In genomic region chr12:65194003-65194530, GRCm38 (mm10) we compare ENCODE assay signal across 27 mouse cellular contexts. TPM values are rescaled to one million over a fixed set of nuclear protein-coding genes. Genes with fewer than 3 reads are reported as not detected.
DNase-seq lines count a peak whose midpoint lies in the region; ATAC-seq and TF ChIP-seq lines count a peak whose summit lies in the region.
"Had no signal": no experiment of that assay in that cellular context is flagged by ENCODE, and none has a peak within 500 bp of the region (broad histone marks: within the 10 kb centered on the region; RNA-seq: fewer than 3 reads in every experiment).

No protein-coding gene starts in this region.

- no peaks in the 10 kb centered on the region for H3K27me3 ChIP-seq in midbrain, embryonic 14.5 days (ENCODE audit: control insufficient read depth, insufficient read depth, low read length)
- no peaks in the 10 kb centered on the region for H3K27me3 ChIP-seq in midbrain, embryonic 16.5 days (ENCODE audit: control insufficient read depth, insufficient read depth, low read depth, low read length)
- H3K27me3 ChIP-seq in Patski: no peaks in the 10 kb centered on the region
- H3K27me3 ChIP-seq in myocyte (ENCODE audit: control insufficient read depth, insufficient read depth, insufficient read length): no peaks in the 10 kb centered on the region
- H3K27me3 ChIP-seq in forebrain, postnatal 0 days (ENCODE audit: insufficient read depth, low read length): no peaks in the 10 kb centered on the region
- H3K27me3 ChIP-seq: hindbrain, embryonic 12.5 days; intestine, embryonic 15.5 days; liver, embryonic 13.5 days; midbrain, embryonic 15.5 days had no signal

- H3K79me2 ChIP-seq in myocyte (ENCODE audit: control insufficient read depth, insufficient read depth): no peaks in the 10 kb centered on the region

- no peaks in the 10 kb centered on the region for H3K9me3 ChIP-seq in midbrain, embryonic 14.5 days (ENCODE audit: control insufficient read depth, low read length)
- H3K9me3 ChIP-seq in midbrain, embryonic 16.5 days (replicated peaks; ENCODE audit: control insufficient read depth, low read length, poor library complexity, severe bottlenecking): no peaks in the 10 kb centered on the region
- no peaks in the 10 kb centered on the region for H3K9me3 ChIP-seq in forebrain, postnatal 0 days (ENCODE audit: low read length)
- H3K9me3 ChIP-seq: embryonic facial prominence, embryonic 10.5 days; heart, embryonic 10.5 days; hindbrain, embryonic 12.5 days; intestine, embryonic 15.5 days; liver, embryonic 13.5 days; midbrain, embryonic 15.5 days had no signal

- no peak overlapping the region for H3K27ac ChIP-seq in midbrain, embryonic 14.5 days (replicated peaks; ENCODE audit: low read depth, low read length)
- H3K27ac ChIP-seq in midbrain, embryonic 16.5 days (ENCODE audit: low read length): no peak overlapping the region
- no peak overlapping the region for H3K27ac ChIP-seq in forebrain, postnatal 0 days (ENCODE audit: low read depth, low read length)
- H3K27ac ChIP-seq: embryonic facial prominence, embryonic 10.5 days; heart, embryonic 10.5 days; hindbrain, embryonic 12.5 days; intestine, embryonic 15.5 days; layer of hippocampus, adult 2 months; liver, embryonic 13.5 days; midbrain, embryonic 15.5 days had no signal

- peak; percentile 47 to 69 for DNase-seq in frontal cortex, adult 2 months (ENCODE audit: extremely low spot score in 1 of 2, low spot score in 1 of 2)
- DNase-seq in frontal cortex, postnatal 25 days (ENCODE audit: low spot score in 2 of 2): no peak
- DNase-seq in midbrain, embryonic 14.5 days: peak; percentile 13
- peak; percentile 35 for DNase-seq in Patski (ENCODE audit: low read depth, low spot score)
- no peak for DNase-seq in forebrain, postnatal 0 days
- DNase-seq in gastrocnemius, adult 18-20 months (ENCODE audit: low spot score): no peak
- DNase-seq: B cell, adult 2 months; cerebellum, adult 18-20 months; gastrocnemius, postnatal 36 days; heart, postnatal 10 days; liver, embryonic 13.5 days; thymus, adult 2 months had no signal

- H3K4me3 ChIP-seq in midbrain, embryonic 14.5 days (replicated peaks; ENCODE audit: low read depth, low read length): no peak overlapping the region
- H3K4me3 ChIP-seq in midbrain, embryonic 16.5 days (ENCODE audit: low read depth, low read length): no peak overlapping the region
- H3K4me3 ChIP-seq in myocyte: no peak overlapping the region
- H3K4me3 ChIP-seq in forebrain, postnatal 0 days (ENCODE audit: low read depth, low read length): no peak overlapping the region
- H3K4me3 ChIP-seq: embryonic facial prominence, embryonic 10.5 days; erythroblast, embryonic 14.5 days; heart, embryonic 10.5 days; hindbrain, embryonic 12.5 days; intestine, embryonic 15.5 days; layer of hippocampus, adult 2 months; liver, embryonic 13.5 days; midbrain, embryonic 15.5 days had no signal

- WGBS in midbrain, embryonic 14.5 days: 65% methylated on average over 5 of the region's 5 CpGs
- 58% methylated on average over 5 of the region's 5 CpGs for WGBS in midbrain, embryonic 16.5 days
- WGBS in forebrain, postnatal 0 days: 55% methylated on average over 5 of the region's 5 CpGs

- TF ChIP-seq CTCF in Patski (IDR thresholded peaks at IDR 0.05): no peak
- TF ChIP-seq CTCF in forebrain, postnatal 0 days (IDR thresholded peaks at IDR 0.05; ENCODE audit: low read depth): no peak

- no peaks in the 10 kb centered on the region for H3K4me1 ChIP-seq in midbrain, embryonic 14.5 days (ENCODE audit: control insufficient read depth, insufficient read depth, low read length)
- no peaks in the 10 kb centered on the region for H3K4me1 ChIP-seq in midbrain, embryonic 16.5 days (ENCODE audit: control insufficient read depth, insufficient read depth, low read length)
- H3K4me1 ChIP-seq in forebrain, postnatal 0 days (ENCODE audit: insufficient read depth): no peaks in the 10 kb centered on the region
- H3K4me1 ChIP-seq: embryonic facial prominence, embryonic 10.5 days; heart, embryonic 10.5 days; hindbrain, embryonic 12.5 days; intestine, embryonic 15.5 days; liver, embryonic 13.5 days; midbrain, embryonic 15.5 days had no signal

- in situ Hi-C loops in Patski (cut with MboI; ENCODE audit: low pct_unique_long_range_greater_than_20kb): no loop called here

- H3K9ac ChIP-seq in midbrain, embryonic 14.5 days (replicated peaks; ENCODE audit: low read length): no peak overlapping the region
- H3K9ac ChIP-seq in midbrain, embryonic 16.5 days (ENCODE audit: low read depth, low read length): no peak overlapping the region
- no peak overlapping the region for H3K9ac ChIP-seq in forebrain, postnatal 0 days
- H3K9ac ChIP-seq: hindbrain, embryonic 12.5 days; intestine, embryonic 15.5 days; liver, embryonic 13.5 days; midbrain, embryonic 15.5 days had no signal

- ATAC-seq in midbrain, embryonic 14.5 days (ENCODE audit: low FRiP score, low TSS enrichment): no peak
- no peak for ATAC-seq in midbrain, embryonic 16.5 days
- ATAC-seq in Patski: peak; percentile 90
- no peak for ATAC-seq in forebrain, postnatal 0 days
- ATAC-seq: forebrain, embryonic 14.5 days; midbrain, embryonic 15.5 days had no signal

- CTCF ChIA-PET in Patski (lab: Charles Lee): no interaction called here

- H3ac ChIP-seq in myocyte (ENCODE audit: control insufficient read depth, insufficient read length): no peak overlapping the region

- no peak for TF ChIP-seq POLR2A in myocyte (IDR thresholded peaks at IDR 0.05; ENCODE audit: insufficient read length, low read depth)

- no peak overlapping the region for H3K4me2 ChIP-seq in midbrain, embryonic 14.5 days (ENCODE audit: low read length)
- no peak overlapping the region for H3K4me2 ChIP-seq in midbrain, embryonic 16.5 days (ENCODE audit: low read length)
- peak overlapping the region; percentile 69 for H3K4me2 ChIP-seq in myocyte (ENCODE audit: low read depth)
- no peak overlapping the region for H3K4me2 ChIP-seq in forebrain, postnatal 0 days (ENCODE audit: low read depth)
- H3K4me2 ChIP-seq: hindbrain, embryonic 12.5 days; intestine, embryonic 15.5 days; liver, embryonic 13.5 days; midbrain, embryonic 15.5 days had no signal

- POLR2A ChIA-PET in Patski (lab: Charles Lee): interaction anchor here (0.9 kb wide), 1 partner anchor 13 kb away, joined by 3 read pairs; no protein-coding TSS in a partner anchor

- H3K36me3 ChIP-seq in midbrain, embryonic 14.5 days (ENCODE audit: control insufficient read depth, insufficient read depth, low read length): no peaks in the 10 kb centered on the region
- no peaks in the 10 kb centered on the region for H3K36me3 ChIP-seq in midbrain, embryonic 16.5 days (ENCODE audit: control insufficient read depth, insufficient read depth, low read length)
- H3K36me3 ChIP-seq in myocyte (ENCODE audit: control insufficient read depth, insufficient read depth): no peaks in the 10 kb centered on the region
- no peaks in the 10 kb centered on the region for H3K36me3 ChIP-seq in forebrain, postnatal 0 days (ENCODE audit: insufficient read depth)
- H3K36me3 ChIP-seq: embryonic facial prominence, embryonic 10.5 days; heart, embryonic 10.5 days; hindbrain, embryonic 12.5 days; intestine, embryonic 15.5 days; liver, embryonic 13.5 days; midbrain, embryonic 15.5 days had no signal

TF ChIP-seq in myocyte, 11 proteins besides CTCF, POLR2A, EP300 and RAD21:
- no peak for TF ChIP-seq TCF12 (IDR thresholded peaks at IDR 0.05; ENCODE audit: insufficient read depth, poor library complexity, severe bottlenecking)
- no peak for TF ChIP-seq SRF (IDR thresholded peaks at IDR 0.05; ENCODE audit: control insufficient read depth, insufficient read length, low read depth)
- no peak for TF ChIP-seq POLR2AphosphoS2 (IDR thresholded peaks at IDR 0.05; ENCODE audit: insufficient read length, low read depth)
- TF ChIP-seq E2F4 (IDR thresholded peaks at IDR 0.05; ENCODE audit: insufficient read depth): no peak
- TF ChIP-seq MAX (IDR thresholded peaks at IDR 0.05; ENCODE audit: low read depth): no peak
- TF ChIP-seq MYOD1 (IDR thresholded peaks at IDR 0.05; ENCODE audit: control insufficient read depth in 1 of 3, insufficient read length in 2 of 3, low read depth in 2 of 3): no peak
- TF ChIP-seq CEBPB (IDR thresholded peaks at IDR 0.05; ENCODE audit: insufficient read depth, poor library complexity, severe bottlenecking): no peak
- no peak for TF ChIP-seq REST (IDR thresholded peaks at IDR 0.05; ENCODE audit: insufficient read depth, insufficient read length)
- TF ChIP-seq MYOG (IDR thresholded peaks at IDR 0.05; ENCODE audit: control insufficient read depth in 1 of 3, insufficient read depth in 1 of 3, insufficient read length in 2 of 3, low read depth in 2 of 3): no peak
- no peak for TF ChIP-seq TCF3 (IDR thresholded peaks at IDR 0.05; ENCODE audit: insufficient read length, low read depth)
- no peak for TF ChIP-seq USF1 (IDR thresholded peaks at IDR 0.05; ENCODE audit: low read depth)

RNA-seq across cellular contexts. Expression of gene Mis18bp1, which starts 21.7 kb away (rescaled TPM):
- polyA plus RNA-seq in frontal cortex, adult 2 months (2012; rRNA removed): 0.36 and 0.52 TPM in 2 replicates
- polyA plus RNA-seq in midbrain, embryonic 14.5 days (2014; fragmentation: Nextera tagmentation; extraction: Ambion mirVana): 7.3 and 16.6 TPM in 2 replicates
- 5.5 and 8.8 TPM in 2 replicates for polyA plus RNA-seq in midbrain, embryonic 16.5 days (2015; fragmentation: Nextera tagmentation; extraction: Ambion mirVana)
- polyA plus RNA-seq in Patski (2021) (9.0 TPM), myocyte (2012; fragmentation: generic; extraction: Trizol) (1.9 TPM)
- 3.6 and 5.9 TPM in 2 replicates for total RNA-seq in forebrain, postnatal 0 days (2014; rRNA removed)
- polyA plus RNA-seq in forebrain, postnatal 0 days (2015; fragmentation: Nextera tagmentation; extraction: Ambion mirVana): 7.6 and 8.2 TPM in 2 replicates
- total RNA-seq in gastrocnemius, adult 18-20 months (2021): not detected

RNA-seq across cellular contexts. Expression of gene Wdr20rt, which starts 31.2 kb away (rescaled TPM):
- not detected in 2 replicates for polyA plus RNA-seq in frontal cortex, adult 2 months (2012; rRNA removed)
- not detected in 2 replicates for polyA plus RNA-seq in midbrain, embryonic 14.5 days (2014; fragmentation: Nextera tagmentation; extraction: Ambion mirVana)
- polyA plus RNA-seq in midbrain, embryonic 16.5 days (2015; fragmentation: Nextera tagmentation; extraction: Ambion mirVana): not detected in 2 replicates
- polyA plus RNA-seq in Patski (2021) (0.08 TPM), myocyte (2012; fragmentation: generic; extraction: Trizol) (not detected)
- total RNA-seq in forebrain, postnatal 0 days (2014; rRNA removed): not detected in 2 replicates
- not detected in 2 replicates for polyA plus RNA-seq in forebrain, postnatal 0 days (2015; fragmentation: Nextera tagmentation; extraction: Ambion mirVana)
- total RNA-seq in gastrocnemius, adult 18-20 months (2021): not detected
- total RNA-seq: gastrocnemius, postnatal 36 days; heart, postnatal 10 days; megakaryocyte, adult 5-6 weeks had no signal
- polyA plus RNA-seq: embryonic facial prominence, embryonic 10.5 days; erythroblast, embryonic 14.5 days; forebrain, embryonic 14.5 days; heart, embryonic 10.5 days; hindbrain, embryonic 12.5 days; intestine, embryonic 15.5 days; kidney, embryonic 16.5 days; limb, embryonic 11.5 days; liver, embryonic 13.5 days; lung, embryonic 16.5 days; midbrain, embryonic 15.5 days; stomach, embryonic 14.5 days; thymus, adult 2 months had no signal

Comparison
In these comparisons a context has a peak if more than half of its experiments do, and no peak if none do; other contexts are left out.
1. DNase-seq: peak in frontal cortex, adult 2 months (2 of 2), midbrain, embryonic 14.5 days (single experiment) and Patski (single experiment); none in frontal cortex, postnatal 25 days (0 of 2), forebrain, postnatal 0 days (single experiment) and gastrocnemius, adult 18-20 months (single experiment).